Mouse (Mus musculus): ENCODE data around the gene Strip1. TPM values are rescaled to one million over a fixed set of nuclear protein-coding genes. Genes with fewer than 3 reads are reported as not detected.
A peak's percentile ranks its signal among the peaks of the same experiment; 100 is the strongest.
"Not testable (repeated sequence)": the region's sequence is repeated elsewhere in the genome, so short reads cannot be mapped to it uniquely, and the experiment has no call there.

The Strip1 gene
- total RNA-seq (2021), result 10 to 100 TPM; 19.3 to 20.5 TPM

DNA sequence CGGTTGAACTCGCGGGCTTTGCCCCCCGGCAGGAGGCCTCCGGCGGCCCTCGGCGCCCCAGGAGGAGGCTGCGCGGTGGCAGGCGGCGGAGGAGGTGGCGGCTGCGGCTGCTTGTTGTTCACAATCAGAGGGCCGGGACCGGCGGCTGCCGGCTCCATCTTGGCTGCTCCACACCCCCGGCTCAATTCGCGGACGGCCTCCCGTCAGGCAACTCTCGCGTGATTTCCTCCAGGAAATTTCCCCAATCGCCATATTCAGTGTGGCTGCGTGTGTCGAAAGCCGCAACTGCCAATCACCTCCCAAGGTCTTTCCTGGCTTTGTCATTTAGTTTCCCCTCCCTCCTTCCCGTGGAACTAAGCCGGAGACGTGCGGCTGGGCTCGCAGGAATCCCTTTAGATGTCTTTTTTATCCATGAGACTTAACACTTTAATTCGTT lies at the start of gene Strip1:
Gene Strip1 (minus strand): TSS at position 172 of the 436 bp plus-strand sequence.
- peak; percentile 89 to 92 for DNase-seq
- intact Hi-C loops (cut with DNase I), result loop anchor here (5.0 kb wide), 1 partner anchor 126 kb away; no protein-coding TSS in a partner anchor

DNA sequence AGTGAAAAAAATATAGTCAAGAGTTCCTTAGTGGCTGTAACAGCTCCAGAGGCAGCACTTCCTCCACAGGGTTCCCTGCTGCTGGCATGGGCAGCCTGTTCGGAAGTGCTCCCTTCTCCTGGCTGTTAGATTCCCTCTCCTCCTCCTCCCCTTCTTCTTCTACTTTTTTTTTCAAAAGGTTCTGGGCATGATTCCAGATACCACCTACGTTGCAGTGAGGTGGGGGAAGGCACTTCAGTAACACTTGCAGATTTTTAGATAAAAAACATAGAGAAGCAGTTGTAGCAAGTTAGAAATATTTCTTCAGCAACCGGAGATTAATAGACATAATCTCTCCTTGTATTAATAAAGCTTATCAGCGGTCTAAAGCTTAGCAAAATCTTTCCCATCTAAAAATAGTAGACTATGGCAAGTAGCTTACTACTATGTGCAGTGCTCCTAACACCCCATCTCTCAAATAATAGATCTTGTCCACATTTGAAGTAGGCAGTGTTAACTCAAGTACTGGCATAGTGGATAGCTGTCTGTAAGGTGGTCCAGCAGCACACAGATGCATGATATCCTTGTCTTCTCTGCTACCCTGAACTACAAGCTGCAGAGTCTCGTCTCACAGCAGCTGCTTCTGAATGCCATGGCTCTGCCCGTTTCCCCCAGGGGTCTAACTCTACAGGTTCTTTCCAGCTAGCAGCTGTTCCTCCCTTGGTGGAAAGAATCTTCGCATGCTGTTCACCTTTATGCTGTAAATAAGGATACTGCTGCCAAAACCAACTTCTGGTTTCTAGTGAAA lies 49.5 kb upstream of the Strip1 start:
- intact Hi-C loops (cut with DNase I), result loop anchor here (5.0 kb wide), 1 partner anchor 124 kb away; the partner anchor contains the start of gene Ubl4b
- peak in 1 of 2 experiments; percentile 29 for DNase-seq

DNA sequence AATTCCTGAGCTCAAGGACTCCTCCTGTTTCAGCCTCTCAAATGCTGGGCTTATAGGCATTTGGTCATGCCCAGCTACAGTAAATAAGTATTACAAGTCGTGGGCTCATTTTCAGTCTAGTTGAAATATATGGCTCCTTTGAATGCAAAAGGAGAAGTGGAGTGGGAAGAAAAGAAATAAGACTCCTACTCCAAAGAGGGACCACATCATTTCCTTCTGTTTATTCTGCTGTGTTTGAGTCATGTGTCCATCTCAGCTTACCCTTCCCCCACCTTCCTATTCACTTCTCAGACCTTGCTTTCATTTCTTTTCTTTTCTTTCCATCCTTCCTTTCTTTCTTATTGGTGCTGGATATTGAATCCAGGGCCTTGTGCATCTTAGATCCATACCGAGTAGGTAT lies 40.0 kb upstream of the Strip1 start:
- no peak for DNase-seq
- intact Hi-C loops (cut with DNase I), result no loop called here

DNA sequence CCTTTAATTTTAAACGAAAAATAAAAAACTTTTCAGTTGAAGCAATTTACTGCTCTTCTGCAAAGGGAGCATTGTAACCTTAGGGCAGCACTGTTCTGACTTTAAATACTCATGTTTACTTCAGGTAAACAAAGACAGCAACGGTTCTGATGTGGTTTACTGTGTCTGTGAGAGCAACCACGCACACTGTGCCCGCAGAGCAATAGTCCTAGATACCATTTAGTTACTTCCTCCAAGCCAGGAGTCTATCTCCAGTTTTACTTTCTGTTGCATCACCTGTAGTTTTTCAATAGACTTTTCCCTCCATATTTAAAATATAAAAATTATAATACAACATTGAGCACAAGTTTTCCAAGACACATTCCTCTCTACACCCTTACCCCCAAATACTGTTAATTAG lies 39.0 kb upstream of the Strip1 start:
- DNase-seq, result no peak
- intact Hi-C loops (cut with DNase I), result no loop called here

DNA sequence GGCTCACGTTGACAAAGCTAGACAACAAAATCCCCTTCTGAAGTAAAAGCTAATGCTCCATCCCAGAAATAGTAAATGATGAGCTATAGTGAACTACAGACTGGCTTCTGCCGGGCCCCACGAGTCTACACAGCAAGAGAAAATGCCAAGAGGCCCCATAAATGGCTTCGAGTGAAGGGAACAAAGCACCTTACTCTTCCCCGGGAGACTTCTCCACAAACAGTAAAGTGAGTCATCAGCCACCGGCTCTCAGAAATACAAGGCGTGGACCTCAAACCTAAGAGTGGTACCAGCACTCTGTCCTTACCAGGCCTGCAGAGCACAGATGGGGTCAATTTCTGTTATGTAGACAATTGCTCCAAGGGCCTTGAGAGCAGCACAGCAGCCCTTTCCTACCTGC lies 37.3 kb upstream of the Strip1 start:
- intact Hi-C loops (cut with DNase I), result no loop called here
- no peak for DNase-seq

DNA sequence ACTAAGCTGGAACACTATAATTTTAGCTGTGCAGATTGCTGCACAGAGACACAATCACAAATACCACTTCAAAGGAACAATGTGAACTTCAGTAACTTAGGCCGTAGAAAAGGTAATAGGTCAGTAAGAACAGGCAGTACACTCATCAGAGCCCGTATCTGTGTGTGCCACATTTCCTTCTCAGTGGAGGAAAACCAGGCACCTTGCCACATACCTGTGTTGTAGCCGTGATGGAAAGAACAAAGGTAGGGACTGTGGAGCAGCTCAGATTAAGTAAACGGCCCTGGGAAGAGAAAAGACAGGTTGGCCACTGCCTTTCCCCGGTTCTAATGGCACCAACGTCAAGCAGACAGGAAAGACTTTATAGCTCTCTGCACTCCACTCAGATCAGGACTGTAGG lies 35.9 kb upstream of the Strip1 start:
- no peak for DNase-seq

DNA sequence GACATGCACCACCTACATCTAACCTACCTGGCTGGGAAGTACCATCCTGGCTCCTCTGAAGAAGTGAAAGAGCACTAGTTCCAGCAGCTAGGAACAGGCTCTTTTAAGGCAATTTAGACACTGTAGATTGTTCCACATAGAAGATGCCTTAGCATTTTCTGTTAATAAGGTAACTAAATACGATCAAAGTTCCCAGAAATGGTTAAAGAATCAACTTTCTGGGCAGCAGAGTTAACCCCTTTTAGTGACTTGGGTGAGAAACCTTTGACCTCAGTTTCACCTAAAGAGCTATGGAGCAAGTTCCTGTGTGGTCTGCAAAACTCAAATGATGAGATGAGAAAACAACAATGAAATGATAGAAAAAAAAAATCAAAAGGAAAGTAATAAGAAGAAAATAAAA lies 33.1 kb upstream of the Strip1 start:
- no peak for DNase-seq
- intact Hi-C loops (cut with DNase I), result no loop called here

More for the DNA sequence above, 35.9 kb upstream of the Strip1 start:
- intact Hi-C loops (cut with DNase I), result no loop called here

DNA sequence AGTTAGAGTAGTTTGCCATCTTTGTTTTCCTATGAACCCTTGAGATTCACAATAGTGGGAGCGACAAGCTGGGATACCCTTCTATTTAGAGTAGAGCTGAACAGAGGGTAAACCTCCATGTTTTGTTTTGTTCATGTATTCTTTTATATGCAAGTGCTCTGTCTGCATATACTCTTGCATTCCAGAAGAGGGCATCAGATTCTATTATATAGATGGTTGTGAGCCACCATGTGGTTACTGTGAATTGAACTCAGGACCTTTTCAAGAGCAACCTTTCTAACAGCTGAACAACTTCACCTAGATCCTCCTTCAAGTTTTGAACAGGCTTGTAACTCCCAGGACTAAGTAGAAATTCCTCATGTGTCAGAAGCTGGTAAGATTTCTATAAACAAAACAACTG lies 27.5 kb upstream of the Strip1 start:
- no peak for DNase-seq
- intact Hi-C loops (cut with DNase I), result no loop called here

DNA sequence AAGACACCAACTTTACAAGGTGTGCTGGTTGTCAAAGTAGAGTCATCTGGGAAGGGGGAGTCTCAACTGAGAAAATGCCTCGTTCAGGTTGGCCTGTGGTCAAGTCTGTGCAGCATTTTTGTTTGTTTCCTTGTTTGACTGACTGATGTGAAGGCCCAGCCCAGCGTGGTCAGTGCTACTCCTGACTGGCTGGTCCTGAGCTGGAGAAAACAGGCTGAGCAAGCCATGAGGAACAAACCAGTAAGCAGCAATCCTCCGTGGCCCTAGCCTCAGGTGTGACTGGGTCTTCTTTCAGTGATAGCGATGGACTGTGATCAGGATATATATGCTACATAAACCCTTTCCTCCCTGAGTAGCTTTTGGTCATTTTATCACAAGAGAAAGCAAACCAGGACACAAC lies 25.4 kb upstream of the Strip1 start:
- DNase-seq, result no peak
- intact Hi-C loops (cut with DNase I), result no loop called here

DNA sequence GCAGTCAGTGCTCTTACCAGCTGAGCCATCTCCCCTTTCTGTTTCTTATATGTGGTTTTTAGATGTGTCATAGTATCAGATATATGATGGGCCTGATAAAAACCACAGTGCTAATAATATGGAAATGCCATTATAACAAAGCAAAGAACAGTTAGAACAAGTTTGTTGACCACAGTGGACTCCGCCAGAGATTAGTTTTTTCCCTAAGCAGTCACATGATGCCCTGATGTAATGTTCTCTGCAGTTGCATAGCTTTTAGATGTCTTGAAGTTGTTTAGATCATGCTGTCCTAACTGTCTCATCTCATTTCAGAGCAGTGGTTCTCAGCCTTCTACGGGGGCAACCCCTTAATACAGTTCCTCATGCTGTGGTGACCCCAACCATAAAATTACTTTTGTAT lies 24.7 kb upstream of the Strip1 start:
- DNase-seq, result no peak
- intact Hi-C loops (cut with DNase I), result no loop called here

DNA sequence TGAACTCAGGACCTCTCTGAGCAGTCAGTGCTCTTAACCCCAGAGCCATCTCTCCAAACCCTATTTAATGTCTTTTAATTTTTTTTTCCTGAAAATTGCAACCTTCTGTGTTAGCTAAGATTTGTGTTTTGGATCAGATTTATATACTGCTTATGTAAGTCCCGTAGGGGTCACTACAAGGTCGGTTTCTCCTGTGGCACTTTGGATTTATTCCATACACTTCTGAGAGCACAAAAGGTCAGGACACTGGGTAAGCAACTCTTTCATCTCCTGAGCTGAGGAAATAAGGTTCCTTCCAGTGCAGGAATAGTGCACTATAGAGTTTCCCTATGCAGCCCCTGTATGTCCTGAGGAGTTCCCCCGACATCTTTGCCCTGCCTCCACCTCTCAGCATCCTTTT lies 24.0 kb upstream of the Strip1 start:
- intact Hi-C loops (cut with DNase I), result no loop called here
- DNase-seq, result no peak

DNA sequence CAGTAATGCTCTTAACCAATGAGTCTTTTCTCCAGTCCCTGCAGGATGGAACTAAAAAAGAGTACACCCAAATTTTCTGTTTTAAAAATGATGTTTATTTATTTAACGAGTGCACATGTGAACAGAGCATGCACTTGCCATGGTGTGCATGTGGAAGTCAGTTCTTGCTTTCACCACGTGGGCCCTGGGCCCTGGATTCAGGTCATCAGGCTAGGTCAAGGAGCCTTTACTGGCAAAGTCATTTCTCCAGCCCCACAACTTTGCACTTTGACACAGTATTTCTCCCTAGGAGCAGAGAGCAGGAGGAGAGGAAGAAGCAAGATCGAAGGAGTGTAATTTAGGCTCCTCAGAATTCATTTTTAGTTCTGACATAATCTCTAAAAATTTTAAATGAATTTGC lies 23.4 kb upstream of the Strip1 start:
- intact Hi-C loops (cut with DNase I), result no loop called here
- DNase-seq, result no peak

DNA sequence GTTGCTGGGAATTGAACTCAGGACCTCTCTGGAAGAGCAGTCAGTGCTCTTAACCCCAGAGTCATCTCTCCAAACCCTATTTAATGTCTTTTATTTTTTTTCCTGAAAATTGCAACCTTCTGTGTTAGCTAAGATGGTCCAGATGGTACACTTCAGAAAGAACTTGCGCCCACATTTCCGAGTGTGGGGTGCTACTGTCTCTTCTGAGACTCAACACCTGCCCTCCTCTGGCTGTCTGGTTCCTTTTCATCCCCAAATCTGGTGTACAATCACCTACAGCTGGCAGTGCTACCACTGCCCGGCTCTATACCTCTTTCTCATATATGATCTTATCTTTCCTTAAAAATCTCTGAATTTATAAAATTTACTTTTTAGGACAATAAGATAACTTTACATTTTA lies 21.5 kb upstream of the Strip1 start:
- DNase-seq, result no peak
- intact Hi-C loops (cut with DNase I), result no loop called here

DNA sequence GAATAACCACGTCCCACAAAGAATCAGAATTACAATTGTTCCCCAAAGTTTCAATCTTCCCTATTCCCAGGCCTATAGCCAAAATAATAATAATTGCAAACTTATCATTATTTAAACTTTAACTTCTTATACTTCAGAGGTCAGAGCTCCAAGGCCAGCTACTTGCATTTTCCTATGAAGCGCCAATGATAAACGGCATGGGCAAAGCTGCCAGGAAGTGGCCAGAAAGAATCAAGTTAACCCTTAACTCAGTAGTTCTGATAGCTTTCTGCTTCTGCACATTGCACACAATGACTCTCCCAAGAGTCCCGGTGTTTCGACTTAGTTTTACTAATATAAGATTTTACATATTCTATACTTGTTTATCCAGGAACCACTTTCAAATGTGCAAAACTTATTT lies 18.8 kb upstream of the Strip1 start:
- intact Hi-C loops (cut with DNase I); DNase-seq: not testable (repeated sequence)

DNA sequence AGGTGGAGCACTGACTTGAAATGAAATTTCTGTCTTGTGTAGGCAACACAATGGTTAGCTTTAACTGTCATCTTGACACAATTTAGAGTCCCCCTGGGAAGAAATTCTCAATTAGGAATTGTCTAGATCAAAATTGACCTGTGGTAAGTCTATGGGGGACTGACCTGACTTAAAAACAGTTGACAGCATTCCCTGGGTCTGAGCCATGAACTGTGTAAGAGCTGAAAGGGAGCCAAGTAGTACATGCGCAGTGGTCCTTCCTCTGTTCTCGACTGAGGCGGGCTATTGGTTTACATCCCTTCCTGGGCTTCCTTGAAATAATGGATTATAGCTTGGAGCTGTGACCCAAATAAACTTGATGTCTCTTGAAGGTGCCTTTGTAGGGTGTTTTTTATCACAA lies 15.5 kb upstream of the Strip1 start:
- intact Hi-C loops (cut with DNase I), result no loop called here
- no peak for DNase-seq

DNA sequence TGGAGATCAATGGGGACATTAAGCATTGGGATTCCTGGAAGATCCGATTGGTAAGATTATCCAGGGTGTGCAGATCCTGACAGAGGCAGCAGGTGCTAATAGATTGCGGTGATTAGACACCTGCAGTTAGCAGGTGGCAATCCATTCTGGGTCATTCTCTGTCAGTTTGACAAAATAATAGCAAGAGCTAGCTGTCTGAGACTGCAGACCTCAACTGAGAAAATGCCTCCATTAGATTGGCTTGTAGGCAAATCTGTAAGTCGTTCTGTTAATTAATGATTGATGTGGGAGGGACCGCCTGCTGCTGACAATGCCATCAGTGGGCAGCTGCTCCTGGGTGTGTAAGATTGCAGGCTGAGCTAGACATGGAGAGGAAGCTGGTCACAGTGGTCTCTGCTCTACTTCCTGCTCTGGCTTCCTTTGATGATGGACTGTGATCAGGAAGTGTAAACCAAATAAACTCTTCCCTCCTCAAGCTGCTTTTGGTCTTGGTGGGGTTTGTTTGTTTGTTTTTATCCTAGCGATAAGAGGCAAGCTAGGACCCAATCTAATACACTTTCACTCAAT lies 6.2 kb upstream of the Strip1 start:
- no peak for DNase-seq
- intact Hi-C loops (cut with DNase I), result no loop called here

DNA sequence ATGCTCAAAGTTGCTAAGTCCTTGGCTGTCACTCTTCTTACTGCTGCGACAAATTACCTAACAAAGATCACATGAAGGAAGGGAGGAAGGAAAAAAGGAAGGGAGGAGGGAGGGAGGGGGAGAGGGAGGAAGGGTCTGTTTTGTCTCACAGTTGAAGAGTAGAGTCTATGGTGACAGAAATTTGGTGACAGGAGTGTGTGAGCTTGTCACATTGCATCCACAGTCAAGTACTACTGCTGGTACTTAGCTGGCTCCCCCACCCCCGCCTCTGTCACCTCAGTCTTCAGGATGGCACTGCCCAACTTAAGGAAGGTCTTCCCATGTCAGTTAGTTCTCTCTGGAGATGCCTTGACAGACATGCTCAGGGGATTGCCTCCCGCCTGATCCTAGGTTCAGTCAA lies 4.7 kb upstream of the Strip1 start:
- intact Hi-C loops (cut with DNase I), result no loop called here
- no peak for DNase-seq

DNA sequence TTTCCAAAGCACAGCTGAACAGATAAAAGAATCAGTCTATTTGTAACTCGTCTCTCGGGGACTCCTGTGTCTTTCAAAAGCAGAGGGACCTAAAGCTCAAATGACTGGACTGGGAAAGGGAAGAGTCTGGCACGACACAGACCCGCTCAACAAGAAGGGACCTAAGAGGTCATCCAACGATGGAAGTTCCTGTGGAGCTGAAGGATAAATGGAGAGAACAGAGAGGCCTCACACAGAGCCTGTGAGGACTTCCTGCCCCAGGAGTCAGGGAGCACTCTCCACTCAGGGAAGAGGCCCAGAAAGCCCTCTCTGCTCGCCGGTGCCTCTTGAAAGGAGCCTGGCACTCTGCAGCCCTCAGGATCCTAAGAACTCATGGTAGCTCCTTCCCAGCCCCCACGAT lies 4.3 kb upstream of the Strip1 start:
- no peak for DNase-seq
- intact Hi-C loops (cut with DNase I), result no loop called here

DNA sequence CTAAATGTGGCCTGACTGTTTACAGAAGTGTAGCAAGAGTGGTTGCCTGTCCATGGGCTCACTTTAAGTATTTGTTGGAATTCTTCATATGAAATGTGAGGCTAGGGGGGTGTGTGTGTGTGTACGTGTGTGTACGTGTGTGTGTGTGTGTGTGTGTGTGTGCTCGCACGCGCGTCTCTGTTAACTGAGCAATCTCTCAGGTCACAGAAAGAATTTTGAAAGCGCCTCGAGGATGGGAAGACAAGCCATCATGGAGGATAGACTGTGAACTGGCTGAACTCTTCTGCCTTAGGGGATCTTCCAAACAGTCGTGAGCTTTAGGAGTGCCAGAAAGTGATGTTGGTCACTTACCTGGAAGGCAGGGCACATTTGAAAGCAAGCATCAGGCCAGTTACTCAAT lies 2.4 kb upstream of the Strip1 start:
- no peak for DNase-seq
- intact Hi-C loops (cut with DNase I), result loop anchor here (5.0 kb wide), 1 partner anchor 123 kb away; no protein-coding TSS in a partner anchor

DNA sequence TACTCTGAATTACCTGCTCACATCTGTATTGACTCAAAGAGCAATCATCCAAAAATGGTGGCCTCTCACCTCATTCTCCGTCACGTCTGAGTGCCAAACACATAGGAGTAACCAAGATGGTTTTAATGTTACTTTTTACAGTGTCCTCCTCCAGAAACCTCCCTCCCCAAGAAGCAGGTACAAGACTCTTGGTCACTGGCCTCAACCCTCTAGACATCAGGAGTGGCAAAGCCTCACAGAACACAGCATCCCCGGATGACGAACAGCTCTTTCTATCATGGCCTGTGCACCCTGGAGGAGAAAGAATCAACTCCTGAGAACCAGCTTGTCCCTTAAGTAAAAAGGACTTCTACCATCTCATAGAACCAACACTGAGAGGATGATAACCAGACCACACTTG lies 1.3 kb upstream of the Strip1 start:
- intact Hi-C loops (cut with DNase I), result loop anchor here (5.0 kb wide), 1 partner anchor 125 kb away; no protein-coding TSS in a partner anchor
- no peak for DNase-seq

DNA sequence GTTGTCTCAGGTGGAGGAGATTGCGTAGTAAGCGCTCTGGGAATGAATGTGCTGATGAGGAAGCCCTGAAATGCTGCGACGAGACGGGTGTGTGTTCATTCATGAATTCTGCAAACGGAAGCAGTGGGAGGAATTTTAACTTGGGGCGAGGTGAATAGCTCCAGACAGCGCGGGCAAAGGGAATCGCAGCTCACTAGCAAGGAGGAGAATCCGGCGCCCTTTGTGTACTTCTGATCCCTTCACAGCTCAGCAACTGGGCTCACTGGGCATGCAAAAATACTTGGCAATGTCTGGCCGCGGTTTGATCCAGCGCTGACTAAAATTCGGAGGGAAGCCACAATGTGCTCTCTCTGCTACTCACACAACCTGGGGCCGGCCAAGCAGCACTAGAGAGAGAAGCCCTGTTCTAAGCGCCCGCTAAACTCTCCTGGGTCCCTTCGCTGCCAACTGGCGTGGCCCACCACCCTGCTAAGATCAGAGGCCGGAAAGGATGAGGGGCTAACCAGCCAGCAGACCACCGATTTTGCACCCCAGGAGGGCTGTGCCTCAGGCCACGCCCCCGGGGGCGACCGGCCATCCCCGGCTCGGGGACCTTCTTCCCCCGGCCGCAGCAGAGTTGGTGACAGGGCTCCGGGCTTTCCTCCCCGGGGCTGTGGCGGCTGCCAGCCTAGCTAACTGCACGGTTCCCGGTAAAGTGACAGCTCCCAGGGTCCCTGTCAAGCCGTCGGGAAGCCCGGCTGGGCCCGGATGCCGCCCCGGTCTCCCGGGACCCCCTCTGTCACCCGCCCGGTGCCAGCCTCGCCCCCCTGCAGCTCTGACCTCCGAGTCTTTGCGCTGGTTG lies 592 bp downstream of the Strip1 start, which contains the start of gene Gm10961:
Gene Gm10961 (plus strand): TSS at position 641 of the 841 bp plus-strand sequence.
- DNase-seq, result peak in 1 of 2 experiments; percentile 55
- intact Hi-C loops (cut with DNase I), result loop anchor here (5.0 kb wide), 1 partner anchor 126 kb away; no protein-coding TSS in a partner anchor

Data from heart, postnatal 36 days (tissue).